Mouse (Mus musculus) spleen, adult 2 months (tissue): ENCODE data around the gene Kpna6.

Source experiments
- CTCF ChIP-seq: fragments of 200-500 bp; IDR thresholded peaks from 2 replicates; pipeline ENCODE4 v1.5.1; 2011; ENCODE audit warnings: mild to moderate bottlenecking, inconsistent platforms; ENCODE audit not compliant: insufficient read depth, insufficient read length, insufficient replicate concordance; ENCODE audit errors: extremely low read depth
- POLR2A ChIP-seq: fragments of 200-500 bp; IDR thresholded peaks from 2 replicates; pipeline ENCODE4 v1.6.1; 2011; ENCODE audit warnings: low read depth, low read length, inconsistent platforms

- TF ChIP-seq POLR2A: no peak
- no peak for TF ChIP-seq CTCF
Observed at GRCm38 (mm10) chr4:129681837-129682236, 9.3 kb upstream of the Kpna6 start.
